In genomic region chr14:17967117-17967726, GRCm38 (mm10) we compare ENCODE assay signal across 7 mouse cellular contexts.
DNase-seq lines count a peak whose midpoint lies in the region; ATAC-seq and TF ChIP-seq lines count a peak whose summit lies in the region.

No protein-coding gene starts in this region.

- no peaks in the 10 kb centered on the region for H3K4me1 ChIP-seq in bone marrow macrophage, adult 2 months (ENCODE audit: control insufficient read depth, insufficient read depth, low read length)
- no peaks in the 10 kb centered on the region for H3K4me1 ChIP-seq in embryonic facial prominence, embryonic 14.5 days (ENCODE audit: control insufficient read depth, insufficient read depth, low read length)

- H3K9ac ChIP-seq in embryonic facial prominence, embryonic 14.5 days (ENCODE audit: low read depth, low read length), result no peak overlapping the region

- 30% methylated on average over 5 of the region's 5 CpGs for WGBS in embryonic facial prominence, embryonic 14.5 days
- 44% methylated on average over 5 of the region's 5 CpGs for WGBS in large intestine, adult 2 months

- H3K36me3 ChIP-seq in embryonic facial prominence, embryonic 14.5 days (ENCODE audit: control insufficient read depth, insufficient read depth, low read length), result no peaks in the 10 kb centered on the region

- no peaks in the 10 kb centered on the region for H3K9me3 ChIP-seq in embryonic facial prominence, embryonic 14.5 days (ENCODE audit: control insufficient read depth, low read length)

- no peaks in the 10 kb centered on the region for H3K27me3 ChIP-seq in embryonic facial prominence, embryonic 14.5 days (replicated peaks; ENCODE audit: control insufficient read depth, insufficient read depth, low read length)

- H3K4me3 ChIP-seq in bone marrow macrophage, adult 2 months (ENCODE audit: insufficient read depth, low read length), result no peak overlapping the region
- no peak overlapping the region for H3K4me3 ChIP-seq in embryonic facial prominence, embryonic 14.5 days (ENCODE audit: low read depth, low read length)

- TF ChIP-seq CTCF in bone marrow macrophage, adult 2 months (IDR thresholded peaks at IDR 0.05; ENCODE audit: low read depth, low read length), result peak; percentile 41; the same call in 1 of the 2 replicates

- H3K27ac ChIP-seq in bone marrow macrophage, adult 2 months (ENCODE audit: insufficient read depth, low read depth, low read length), result no peak overlapping the region
- H3K27ac ChIP-seq in embryonic facial prominence, embryonic 14.5 days (replicated peaks; ENCODE audit: low read depth, low read length), result no peak overlapping the region

- H3K4me2 ChIP-seq in embryonic facial prominence, embryonic 14.5 days (ENCODE audit: low read depth, low read length), result no peak overlapping the region

- TF ChIP-seq POLR2A in bone marrow macrophage, adult 2 months (IDR thresholded peaks at IDR 0.05; ENCODE audit: borderline replicate concordance, low read depth, low read length), result no peak

- peak; percentile 37 for DNase-seq in Muller cell, postnatal 12 days (ENCODE audit: inconsistent ontology term)
- DNase-seq in embryonic facial prominence, embryonic 14.5 days (ENCODE audit: low spot score), result peak; percentile 67
- peak; percentile 14 for DNase-seq in large intestine, adult 2 months (ENCODE audit: low read depth, low spot score)
- peak; percentile 39 to 41 for DNase-seq in lung, postnatal 4 days
- DNase-seq in right cerebral cortex, adult 2 months (ENCODE audit: low spot score in 2 of 2), result peak; percentile 54 to 63

- no peak for ATAC-seq in embryonic facial prominence, embryonic 14.5 days (ENCODE audit: low read depth)
- peak; percentile 94 to 97 for ATAC-seq in hematopoietic stem cell, adult 5-6 weeks (replicated peaks in 1 of 2; ENCODE audit: insufficient read depth in 1 of 2, low FRiP score in 2 of 2, low TSS enrichment in 1 of 2, low read depth in 1 of 2, poor library complexity in 2 of 2, severe bottlenecking in 2 of 2)

Comparison
In these comparisons a context has a peak if more than half of its experiments do, and no peak if none do; other contexts are left out.
1. DNase-seq: peak in every context shown above with its lines; median percentile 67 in embryonic facial prominence, embryonic 14.5 days; 58 in right cerebral cortex, adult 2 months; 40 in lung, postnatal 4 days; 37 in Muller cell, postnatal 12 days; 14 in large intestine, adult 2 months.